Mouse (Mus musculus) limb, embryonic 12.5 days (tissue): ENCODE data around the gene Ostm1. TPM values are rescaled to one million over a fixed set of nuclear protein-coding genes. Genes with fewer than 3 reads are reported as not detected.

Experiments used
- ATAC-seq: fragments of 200-750 bp; cut with Nextera tagmentation; 2 replicates; pipeline ENCODE4 v1.8.0; 2017; ENCODE audit warnings: low read depth, moderate TSS enrichment; ENCODE audit not compliant: insufficient number of reproducible peaks, insufficient read depth, low FRiP score, low TSS enrichment
- H3K27ac ChIP-seq: fragments of 300-500 bp; sonication (generic); 2 replicates; pipeline ENCODE4 v1.5.1; 2016; ENCODE audit warnings: mild to moderate bottlenecking, moderate library complexity
- H3K27me3 ChIP-seq: fragments of 300-500 bp; sonication (generic); 2 replicates; pipeline ENCODE4 v1.6.1; 2016; ENCODE audit warnings: mild to moderate bottlenecking, moderate library complexity
- H3K36me3 ChIP-seq: fragments of 300-500 bp; sonication (generic); 2 replicates; pipeline ENCODE4 v1.6.1; 2016; ENCODE audit warnings: mild to moderate bottlenecking, moderate library complexity
- H3K4me1 ChIP-seq: fragments of 300-500 bp; sonication (generic); replicated peaks from 2 replicates; pipeline ENCODE4 v1.6.1; 2016
- H3K4me2 ChIP-seq: fragments of 300-500 bp; sonication (generic); 2 replicates; pipeline ENCODE4 v1.6.1; 2016; ENCODE audit warnings: mild to moderate bottlenecking, moderate library complexity
- H3K4me3 ChIP-seq: fragments of 300-500 bp; sonication (generic); replicated peaks from 2 replicates; pipeline ENCODE4 v1.5.1; 2016; ENCODE audit warnings: mild to moderate bottlenecking
- H3K9ac ChIP-seq: fragments of 300-500 bp; sonication (generic); replicated peaks from 2 replicates; pipeline ENCODE4 v1.6.1; 2016; ENCODE audit warnings: mild to moderate bottlenecking, moderate library complexity
- H3K9me3 ChIP-seq: fragments of 300-500 bp; sonication (generic); 2 replicates; pipeline ENCODE4 v1.6.1; 2016; ENCODE audit warnings: mild to moderate bottlenecking, moderate library complexity
- WGBS: fragments of 180-500 bp; shearing (Covaris S2); methylation state at CpG from one replicate; pipeline ENCODE4 v1.1.7; 2016; 5-methylcytosine and 5-hydroxymethylcytosine counted together
- polyA plus RNA-seq: library from polyadenylated mRNA; unstranded; fragments of >200 nt; fragmentation: Nextera tagmentation; extraction: Ambion mirVana; gene quantifications from 2 replicates; pipeline ENCODE4 v1.2.1, GENCODE M21; 2016

Ostm1 gene
- polyA plus RNA-seq, 1 experiment from 2014 or later: 9.0 TPM

DNA sequence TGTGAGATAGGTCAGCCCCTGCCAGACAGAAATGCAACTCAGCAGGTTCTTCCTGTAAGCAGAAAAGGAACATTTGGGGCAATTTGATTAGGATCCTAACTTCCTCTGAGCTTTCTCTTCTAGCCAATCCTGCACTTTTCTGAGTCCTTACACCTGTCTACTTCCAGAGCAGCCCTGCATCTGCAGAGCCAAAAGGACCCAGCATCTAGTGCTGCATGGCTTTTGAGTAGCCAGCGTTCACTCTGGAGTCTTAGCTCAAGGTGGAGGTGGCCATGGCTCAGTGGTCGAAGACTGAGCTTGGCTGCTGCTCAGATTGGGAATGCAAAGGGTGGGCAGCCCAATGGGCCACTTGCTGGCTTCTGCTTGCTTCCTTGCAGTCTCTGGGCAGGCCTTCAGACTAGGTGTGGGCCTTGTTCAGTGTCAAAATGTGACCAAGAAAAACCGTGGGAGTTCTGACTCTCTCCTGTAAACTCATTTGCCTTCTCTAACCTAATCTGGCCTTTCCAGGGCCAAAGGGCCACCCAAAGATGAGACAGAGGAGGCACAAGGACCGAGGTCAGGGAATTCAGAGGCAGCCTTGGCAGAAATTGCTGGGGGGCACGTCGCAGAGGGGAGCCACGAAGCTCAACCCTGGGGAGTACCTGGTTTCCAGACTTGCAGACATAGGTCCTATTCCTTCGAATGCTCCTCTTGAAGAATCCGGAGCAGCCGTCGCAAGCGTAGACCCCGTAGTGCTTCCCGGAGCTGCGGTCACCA is 5.9 kb upstream of the Ostm1 start:
- Histone ChIP-seq H3K27me3 (peaks cover 99% of the 10 kb centered on the region), H3K27ac (no peak overlapping the region), H3K9ac (no peak overlapping the region), H3K4me1 (peaks cover 24% of the 10 kb centered on the region), H3K9me3 (no peaks in the 10 kb centered on the region), H3K36me3 (no peaks in the 10 kb centered on the region), H3K4me3 (no peak overlapping the region), H3K4me2 (no peak overlapping the region)
- no peak for ATAC-seq
- 1% methylated on average over 15 of the region's 15 CpGs for WGBS

DNA sequence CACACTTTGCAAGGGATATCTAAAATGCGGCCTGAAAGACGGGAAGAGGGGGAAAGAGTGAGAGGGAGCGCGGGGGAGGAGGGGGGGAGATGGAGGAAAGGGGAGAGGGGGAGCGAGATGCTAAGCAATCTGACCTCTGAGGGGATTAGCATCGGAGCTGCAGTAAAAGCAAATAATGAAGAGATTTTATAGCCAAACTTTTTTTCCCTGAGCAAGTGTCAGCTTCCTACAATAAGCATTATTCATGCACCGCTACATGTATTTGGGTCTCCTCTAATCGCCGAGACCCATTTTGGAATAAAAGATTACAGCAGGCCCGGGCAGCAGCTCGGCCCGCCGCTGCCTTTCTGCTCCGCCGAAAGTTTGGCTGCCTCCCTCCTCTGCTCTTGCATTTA is 5.3 kb upstream of the Ostm1 start:
- Histone ChIP-seq H3K9me3 (no peaks in the 10 kb centered on the region), H3K27me3 (peaks cover 99% of the 10 kb centered on the region), H3K4me3 (no peak overlapping the region), H3K9ac (no peak overlapping the region), H3K4me2 (no peak overlapping the region), H3K27ac (no peak overlapping the region), H3K36me3 (no peaks in the 10 kb centered on the region), H3K4me1 (peaks cover 28% of the 10 kb centered on the region)
- ATAC-seq: no peak
- 1% methylated on average over 15 of the region's 15 CpGs for WGBS

DNA sequence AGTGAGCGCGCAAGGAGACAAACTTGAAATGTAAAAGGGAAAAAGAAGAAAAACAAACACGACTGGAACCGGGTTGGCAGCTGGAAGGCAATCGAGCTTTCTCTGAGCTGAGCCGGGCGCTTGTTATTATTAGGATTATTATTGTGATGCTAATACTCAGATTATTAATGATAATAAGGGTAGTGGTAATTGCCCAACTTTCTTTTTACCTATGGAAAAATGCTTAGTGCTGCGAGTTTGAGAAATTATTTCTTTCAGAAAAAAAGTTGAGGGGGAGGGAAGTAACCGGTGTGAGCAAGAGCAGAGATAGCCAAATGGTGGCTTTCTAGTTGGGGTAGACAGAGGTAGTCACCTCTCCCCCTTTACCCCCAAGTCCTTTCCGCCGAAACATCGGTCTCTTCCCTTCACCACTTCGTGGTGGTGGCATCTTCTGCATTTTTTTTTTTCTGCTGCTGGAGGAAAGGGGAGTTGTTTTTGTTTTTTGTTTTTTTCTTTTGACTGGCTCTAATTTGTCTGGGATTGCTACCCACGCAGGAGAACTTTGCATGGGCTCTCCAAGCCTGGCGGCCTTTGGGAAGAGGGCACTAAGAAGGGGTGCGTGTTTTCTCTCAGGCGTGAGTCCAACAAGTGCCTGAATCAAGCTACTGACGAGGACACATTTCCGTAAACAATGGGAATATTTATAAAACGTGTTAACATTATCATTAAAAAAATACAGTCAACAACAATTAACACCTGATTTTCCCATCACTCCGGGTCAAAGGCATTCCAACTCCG is 4.7 kb upstream of the Ostm1 start:
- Histone ChIP-seq H3K4me2 (no peak overlapping the region), H3K4me1 (peaks cover 33% of the 10 kb centered on the region), H3K4me3 (no peak overlapping the region), H3K9me3 (no peaks in the 10 kb centered on the region), H3K36me3 (no peaks in the 10 kb centered on the region), H3K27me3 (peaks cover 99% of the 10 kb centered on the region), H3K9ac (no peak overlapping the region), H3K27ac (no peak overlapping the region)
- no peak for ATAC-seq
- WGBS: under 1% methylated on average over 22 of the region's 22 CpGs

DNA sequence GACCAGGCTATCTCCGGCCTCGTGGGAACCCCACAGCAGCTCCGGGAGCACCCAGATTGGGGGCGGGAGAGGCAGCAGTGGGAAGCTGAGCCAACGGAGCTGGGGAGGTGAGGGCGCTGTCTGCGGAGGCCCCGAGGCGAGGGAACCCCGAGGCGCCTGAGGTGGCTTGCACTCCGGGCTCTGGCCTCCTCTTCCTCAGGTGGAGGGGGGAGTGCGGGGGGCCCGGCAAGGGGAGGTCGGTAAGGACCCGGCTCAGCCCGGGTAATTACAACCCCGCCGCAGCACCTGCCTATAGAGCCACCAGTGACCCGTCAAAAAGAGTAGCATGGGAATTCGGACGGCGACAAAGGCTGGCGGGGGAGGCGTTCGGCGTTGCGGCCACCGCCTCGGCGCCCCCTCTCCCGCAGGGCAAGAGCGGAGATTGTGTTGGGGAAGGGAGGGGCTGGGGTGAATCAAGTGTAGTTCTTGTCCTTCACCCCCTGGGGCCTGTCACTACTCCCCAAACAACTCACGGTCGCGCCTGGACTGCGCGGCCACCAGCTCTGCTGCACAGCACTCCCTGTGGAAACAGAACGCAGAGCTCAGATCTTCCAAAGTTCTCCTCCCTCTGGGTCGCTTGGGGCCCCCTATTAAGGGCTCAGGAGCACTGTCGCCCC is 4.0 kb upstream of the Ostm1 start:
- H3K9me3 ChIP-seq: no peaks in the 10 kb centered on the region
- H3K27ac ChIP-seq: no peak overlapping the region
- no peaks in the 10 kb centered on the region for H3K36me3 ChIP-seq
- WGBS: 2% methylated on average over 37 of the region's 41 CpGs
- H3K4me1 ChIP-seq: peaks cover 40% of the 10 kb centered on the region
- no peak overlapping the region for H3K9ac ChIP-seq
- ATAC-seq: no peak; the same call in 1 of the 2 replicates
- H3K27me3 ChIP-seq: peaks cover 99% of the 10 kb centered on the region
- peak overlapping the region; percentile 21 for H3K4me2 ChIP-seq
- 0 out of 2 replicates have a peak overlapping the region, but pooled peaks have one; percentile 9 for H3K4me3 ChIP-seq

DNA sequence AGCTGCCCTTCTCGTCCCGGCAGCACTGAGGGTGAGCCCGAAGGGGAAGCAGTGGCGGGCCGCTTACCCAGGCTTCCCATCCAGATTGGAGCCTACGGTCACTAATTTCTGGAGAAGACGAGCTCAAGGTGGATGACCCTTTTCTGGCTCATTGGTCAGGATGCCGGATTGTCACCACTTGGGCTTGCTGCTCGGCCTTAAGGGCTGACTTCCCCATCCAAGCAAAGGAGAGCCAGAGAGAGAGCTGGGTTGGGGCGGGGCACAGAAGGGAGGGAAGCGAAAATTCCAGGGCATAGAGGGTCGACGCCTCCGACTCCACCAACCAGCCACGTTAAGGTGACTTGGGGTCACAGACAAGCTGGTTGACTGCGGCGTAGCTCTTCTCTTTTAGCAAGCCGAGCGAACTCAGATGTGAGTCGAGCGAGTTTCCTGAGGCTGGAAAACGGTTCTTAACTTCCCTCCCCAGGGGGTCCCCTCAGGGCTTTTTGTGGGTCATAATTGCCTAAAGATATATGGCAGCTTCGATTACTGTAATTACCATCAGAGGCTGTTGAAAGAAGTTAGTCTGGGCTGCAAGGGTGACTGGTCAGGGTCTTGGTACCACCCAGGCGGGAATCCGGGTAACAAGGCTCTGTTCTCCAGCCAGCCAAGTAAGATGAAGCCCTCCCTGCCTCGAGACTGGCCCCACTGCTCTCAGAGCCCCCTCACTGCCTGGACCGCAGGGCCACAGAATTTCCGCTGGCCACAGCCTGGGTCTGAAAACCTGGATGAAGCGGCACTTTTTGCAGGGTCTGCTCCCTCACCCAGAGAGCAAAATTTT is 3.3 kb upstream of the Ostm1 start:
- Histone ChIP-seq H3K27ac (no peak overlapping the region), H3K9ac (no peak overlapping the region), H3K36me3 (no peaks in the 10 kb centered on the region), H3K4me2 (peak overlapping the region; percentile 21; the same call in 1 of the 2 replicates), H3K4me1 (peaks cover 41% of the 10 kb centered on the region), H3K27me3 (peaks cover 99% of the 10 kb centered on the region), H3K9me3 (no peaks in the 10 kb centered on the region), H3K4me3 (0 out of 2 replicates have a peak overlapping the region, but pooled peaks have one; percentile 9)
- WGBS: under 1% methylated on average over 29 of the region's 29 CpGs
- ATAC-seq: no peak

DNA sequence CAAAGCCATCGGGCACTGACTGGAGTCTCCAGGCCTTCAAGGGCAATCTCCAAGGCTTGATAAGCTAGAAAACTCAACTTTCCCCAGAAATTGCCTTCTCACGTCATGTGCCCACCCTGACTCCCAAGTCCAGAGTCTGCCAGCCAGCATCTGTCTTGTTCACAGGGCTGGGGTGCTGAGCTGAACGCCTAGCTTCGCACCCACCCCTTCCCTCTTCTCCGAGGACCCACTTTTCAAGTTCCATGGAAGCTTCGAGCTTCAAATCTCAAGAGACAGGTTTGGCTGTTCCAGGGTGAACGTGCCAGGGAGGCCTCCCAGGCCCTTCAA is 2.7 kb upstream of the Ostm1 start:
- Histone ChIP-seq H3K4me3 (no peak overlapping the region), H3K36me3 (no peaks in the 10 kb centered on the region), H3K4me1 (peaks cover 41% of the 10 kb centered on the region), H3K27me3 (peaks cover 99% of the 10 kb centered on the region), H3K9me3 (no peaks in the 10 kb centered on the region), H3K9ac (no peak overlapping the region), H3K4me2 (no peak overlapping the region), H3K27ac (no peak overlapping the region)
- WGBS: 2% methylated on average over 7 of the region's 7 CpGs
- no peak for ATAC-seq

DNA sequence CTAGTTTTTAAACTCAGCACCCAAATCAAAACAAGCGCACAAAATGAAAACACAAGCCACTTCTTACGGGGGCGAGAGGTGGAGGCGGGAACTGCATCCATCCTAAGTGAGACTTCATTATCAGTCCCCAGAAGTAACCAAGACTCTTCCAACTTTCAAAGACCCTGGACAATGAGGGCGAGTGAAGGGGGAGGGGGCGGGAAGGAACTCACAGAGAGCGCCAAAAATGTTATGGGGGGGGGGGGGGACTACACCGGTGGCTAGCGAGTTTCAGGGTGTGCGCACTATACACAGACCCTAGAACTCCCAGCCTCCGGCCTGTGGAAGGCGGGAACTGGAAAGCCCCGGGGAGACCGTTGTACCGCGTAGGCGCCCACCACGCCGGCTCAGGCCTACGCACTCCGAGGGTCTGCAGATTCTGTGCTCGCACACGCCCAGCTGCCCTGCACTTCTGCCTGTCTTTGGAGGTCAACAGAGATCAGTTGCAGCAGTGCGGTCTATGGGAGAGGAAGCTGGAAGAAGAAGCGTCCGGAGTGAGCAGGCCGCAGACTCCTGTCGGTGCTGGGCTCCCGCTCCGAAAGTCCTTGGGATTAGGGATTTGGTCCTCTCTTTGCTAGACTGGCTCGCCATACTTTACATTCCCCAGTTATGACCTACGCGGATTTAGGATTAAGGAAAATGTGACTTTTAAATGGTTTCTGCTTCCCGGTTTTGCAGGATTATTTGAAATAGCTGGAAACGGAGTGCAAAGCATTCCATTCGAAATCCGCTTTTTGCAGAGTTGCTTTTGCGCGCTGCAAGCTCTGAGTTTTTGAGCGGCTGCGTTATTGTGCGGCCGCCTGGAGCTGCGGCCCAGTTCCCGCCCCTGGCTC is 1.7 kb upstream of the Ostm1 start:
- no peak overlapping the region for H3K27ac ChIP-seq
- H3K4me2 ChIP-seq: peak overlapping the region; percentile 17; the same call in 1 of the 2 replicates
- WGBS: under 1% methylated on average over 45 of the region's 45 CpGs

DNA sequence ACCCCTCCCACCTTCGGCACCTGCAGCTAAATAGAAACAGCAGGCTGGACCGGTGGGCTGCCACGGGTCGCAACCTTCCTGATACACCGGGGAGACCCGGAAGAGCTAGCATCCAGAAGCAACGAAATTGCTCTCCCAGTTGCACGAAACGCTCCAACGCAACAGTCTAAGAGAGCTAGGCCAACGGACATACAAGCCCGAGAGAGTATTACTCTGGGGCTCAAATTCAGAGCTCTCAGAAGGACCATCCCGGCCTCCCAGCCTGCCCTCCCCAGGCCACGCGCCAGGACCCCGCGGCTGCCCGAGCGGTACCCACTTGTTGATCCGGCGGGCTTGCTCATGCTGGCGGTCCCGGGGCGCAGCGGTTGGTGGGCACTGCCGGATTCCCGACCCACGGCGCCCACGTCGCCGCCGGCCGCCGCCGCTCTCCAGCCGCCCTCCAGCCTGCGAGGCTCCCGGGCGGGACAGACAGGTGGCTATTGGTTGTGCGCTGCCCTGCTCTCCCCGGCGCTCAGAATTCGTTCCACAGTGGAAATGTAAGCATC is 984 bp upstream of the Ostm1 start:
- Histone ChIP-seq H3K4me3 (peak overlapping the region; percentile 24; the same call in 1 of the 2 replicates), H3K4me2 (peak overlapping the region; percentile 17; the same call in 1 of the 2 replicates), H3K9ac (no peak overlapping the region), H3K9me3 (peaks cover 4% of the 10 kb centered on the region; the same call in 1 of the 2 replicates), H3K27ac (no peak overlapping the region), H3K4me1 (peaks cover 41% of the 10 kb centered on the region), H3K27me3 (peaks cover 99% of the 10 kb centered on the region), H3K36me3 (no peaks in the 10 kb centered on the region)
- ATAC-seq: no peak
- WGBS: under 1% methylated on average over 44 of the region's 44 CpGs

More for the DNA sequence above, 1.7 kb upstream of the Ostm1 start:
- Histone ChIP-seq H3K9me3 (peaks cover 4% of the 10 kb centered on the region; the same call in 1 of the 2 replicates), H3K9ac (no peak overlapping the region), H3K27me3 (peaks cover 99% of the 10 kb centered on the region), H3K36me3 (no peaks in the 10 kb centered on the region), H3K4me1 (peaks cover 41% of the 10 kb centered on the region), H3K4me3 (0 out of 2 replicates have a peak overlapping the region, but pooled peaks have one; percentile 24)
- ATAC-seq: no peak

DNA sequence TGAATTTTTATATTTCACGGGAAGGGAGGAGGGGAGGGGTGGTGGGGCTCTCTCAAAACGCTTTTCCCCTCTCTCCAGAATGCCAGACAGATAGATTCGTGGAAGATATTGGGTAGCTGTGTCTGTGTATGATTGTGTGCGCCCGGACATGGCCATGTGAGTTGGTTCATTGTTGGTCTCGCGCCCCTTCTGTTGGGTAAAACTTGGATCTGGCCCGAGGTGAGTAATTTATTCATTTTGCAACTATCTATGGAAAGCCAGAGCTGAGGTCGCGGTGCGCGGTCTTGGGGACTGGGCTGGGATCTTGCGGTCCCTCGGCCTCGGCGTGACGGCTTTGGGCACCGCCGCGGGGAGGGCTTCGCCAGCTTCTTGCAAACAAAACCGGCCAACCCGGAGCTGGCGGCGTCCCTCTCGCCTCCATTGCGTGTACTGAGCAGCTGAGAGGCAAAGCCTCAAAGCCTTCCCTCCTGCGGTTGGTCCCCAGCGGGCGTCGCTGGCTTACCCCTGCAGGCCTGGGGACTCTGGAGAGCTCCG is 347 bp downstream of the Ostm1 start:
- ATAC-seq: no peak
- Histone ChIP-seq H3K4me3 (peak overlapping the region; percentile 17; the same call in 1 of the 2 replicates), H3K9ac (no peak overlapping the region), H3K4me2 (peak overlapping the region; percentile 31), H3K4me1 (peaks cover 41% of the 10 kb centered on the region), H3K27ac (no peak overlapping the region), H3K27me3 (peaks cover 99% of the 10 kb centered on the region), H3K9me3 (peaks cover 4% of the 10 kb centered on the region; the same call in 1 of the 2 replicates), H3K36me3 (no peaks in the 10 kb centered on the region)
- under 1% methylated on average over 32 of the region's 32 CpGs for WGBS
